Mouse (Mus musculus) cerebellum, adult (tissue): Measurements from ENCODE around the gene Saa4.
"Not testable (repeated sequence)": the region's sequence is repeated elsewhere in the genome, so short reads cannot be mapped to it uniquely, and the experiment has no call there.

Experiments
- ATAC-seq: cut with Nextera tagmentation; 2 replicates; pipeline ENCODE4 v1.9.2; 2017; ENCODE audit warnings: mild to moderate bottlenecking, moderate library complexity, mixed read lengths; ENCODE audit not compliant: insufficient number of reproducible peaks, low FRiP score, low TSS enrichment

Gene Saa4

DNA sequence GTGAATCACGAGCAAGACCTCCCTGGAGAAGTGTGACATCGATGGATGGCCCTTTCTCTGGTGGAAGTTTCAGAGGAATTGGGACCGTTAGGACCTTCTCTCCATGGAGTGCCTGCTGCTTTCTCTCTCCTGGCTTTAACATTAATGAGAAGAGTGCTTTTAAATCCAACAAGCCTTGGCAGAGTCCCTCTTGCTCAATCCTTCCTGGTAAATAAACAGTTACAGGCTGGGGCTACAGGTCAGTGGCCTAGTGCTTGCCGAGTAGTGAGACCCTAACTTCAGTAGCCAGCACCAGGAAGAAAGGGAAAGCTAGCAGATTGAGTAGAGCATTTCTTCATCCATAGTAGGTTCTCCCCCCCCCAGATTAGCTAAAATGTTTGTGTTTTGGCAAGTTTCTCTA, at the start of gene Saa4:
Gene Saa4, minus strand, starts transcription at position 146 of the 400 bp plus-strand sequence.
- ATAC-seq: no peak

DNA sequence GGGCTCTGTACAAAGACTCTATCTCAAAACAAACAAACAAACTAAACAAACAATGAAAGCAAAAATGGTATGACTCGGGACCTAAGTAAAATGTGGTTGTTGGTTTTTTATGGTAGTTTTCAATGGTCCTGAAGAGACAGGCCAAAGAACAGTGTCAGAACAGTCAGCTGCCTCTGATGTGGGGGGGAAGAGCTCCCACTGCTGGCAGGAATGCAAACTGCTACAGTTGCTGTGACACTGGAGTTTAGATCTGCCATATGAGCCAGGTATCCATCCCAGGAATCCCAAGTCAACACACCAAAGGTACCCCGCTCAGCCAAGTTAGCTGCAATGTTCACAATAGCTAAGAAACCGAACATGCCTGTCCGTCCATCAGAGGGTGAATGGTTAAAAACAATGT, 38.3 kb upstream of the Saa4 start:
- no peak; the same call in 1 of the 2 replicates for ATAC-seq

DNA sequence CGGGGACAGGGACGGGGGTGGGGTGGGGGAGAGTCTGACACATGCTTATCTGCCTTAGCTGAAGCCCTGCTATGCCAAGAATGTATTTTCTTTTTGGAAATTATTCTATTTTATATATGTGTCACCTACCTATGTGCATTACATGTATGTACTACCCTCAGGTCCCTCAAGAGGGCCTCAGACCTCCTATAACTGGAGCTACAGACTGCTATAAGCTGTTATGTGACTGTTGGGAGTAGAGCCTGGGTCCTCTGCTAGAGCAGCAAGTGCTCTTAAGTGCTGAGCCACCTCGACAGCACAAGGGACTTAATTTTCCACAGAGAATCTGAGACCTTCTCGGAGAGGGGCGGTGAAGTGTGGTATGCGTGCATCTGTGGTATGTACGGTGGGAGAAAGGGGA, 36.0 kb upstream of the Saa4 start:
- ATAC-seq: no peak

DNA sequence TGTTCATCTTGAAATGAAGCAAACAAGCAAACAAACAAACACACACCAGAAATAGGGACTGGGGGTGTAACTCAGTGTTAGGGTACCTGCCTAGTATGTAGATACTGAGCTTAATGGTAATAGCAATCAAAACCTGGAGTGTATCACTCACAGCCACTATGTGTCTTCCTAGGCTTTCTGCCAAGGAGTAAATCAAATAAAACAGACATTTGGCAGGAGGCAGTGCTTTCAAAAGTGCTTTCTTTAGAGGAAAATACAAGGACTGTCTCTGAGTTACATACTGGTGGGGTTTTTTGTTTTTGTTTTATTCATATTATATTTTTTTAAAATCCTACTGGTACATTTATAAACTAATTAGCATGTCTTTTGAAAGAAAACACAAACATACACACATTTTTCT, 35.0 kb upstream of the Saa4 start:
- no peak for ATAC-seq

DNA sequence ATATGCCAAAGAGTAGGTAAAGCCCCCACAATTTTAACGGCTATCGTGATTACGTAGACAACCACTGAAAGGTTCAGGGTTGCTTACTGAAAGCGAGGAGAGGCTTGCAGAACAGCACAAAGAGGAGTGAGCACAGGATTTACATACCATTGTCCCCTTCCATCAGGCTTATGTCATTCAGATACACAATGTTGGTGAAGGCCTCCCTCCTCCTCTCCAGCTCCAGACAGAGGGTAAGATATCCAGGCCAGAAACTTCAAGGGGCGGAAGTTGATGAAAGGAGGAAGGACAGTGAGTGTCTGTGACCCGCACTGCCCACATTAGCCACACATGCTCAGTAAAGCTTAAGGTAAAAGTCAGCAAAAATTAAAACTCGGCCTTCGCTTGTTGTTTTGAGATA, 32.3 kb upstream of the Saa4 start:
- no peak for ATAC-seq

DNA sequence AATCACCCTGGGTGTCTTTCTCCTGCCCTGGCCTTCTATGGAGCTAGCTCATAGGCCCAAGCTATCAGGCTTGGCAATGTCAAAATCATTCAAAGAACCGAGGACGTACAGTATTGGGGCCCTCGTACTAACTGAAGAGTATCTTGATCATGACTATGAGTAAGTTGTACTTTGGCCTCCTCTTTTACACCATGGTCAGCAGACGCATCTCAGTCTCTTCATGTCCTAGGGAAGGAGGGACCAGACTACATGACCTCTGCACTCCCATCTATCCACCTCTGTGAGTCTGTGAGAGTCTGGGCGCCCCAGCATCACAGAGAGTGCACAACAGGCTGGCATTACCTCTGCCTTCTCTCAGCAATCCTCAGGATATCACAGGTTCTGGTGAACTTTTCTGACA, 30.2 kb upstream of the Saa4 start:
- no peak for ATAC-seq

DNA sequence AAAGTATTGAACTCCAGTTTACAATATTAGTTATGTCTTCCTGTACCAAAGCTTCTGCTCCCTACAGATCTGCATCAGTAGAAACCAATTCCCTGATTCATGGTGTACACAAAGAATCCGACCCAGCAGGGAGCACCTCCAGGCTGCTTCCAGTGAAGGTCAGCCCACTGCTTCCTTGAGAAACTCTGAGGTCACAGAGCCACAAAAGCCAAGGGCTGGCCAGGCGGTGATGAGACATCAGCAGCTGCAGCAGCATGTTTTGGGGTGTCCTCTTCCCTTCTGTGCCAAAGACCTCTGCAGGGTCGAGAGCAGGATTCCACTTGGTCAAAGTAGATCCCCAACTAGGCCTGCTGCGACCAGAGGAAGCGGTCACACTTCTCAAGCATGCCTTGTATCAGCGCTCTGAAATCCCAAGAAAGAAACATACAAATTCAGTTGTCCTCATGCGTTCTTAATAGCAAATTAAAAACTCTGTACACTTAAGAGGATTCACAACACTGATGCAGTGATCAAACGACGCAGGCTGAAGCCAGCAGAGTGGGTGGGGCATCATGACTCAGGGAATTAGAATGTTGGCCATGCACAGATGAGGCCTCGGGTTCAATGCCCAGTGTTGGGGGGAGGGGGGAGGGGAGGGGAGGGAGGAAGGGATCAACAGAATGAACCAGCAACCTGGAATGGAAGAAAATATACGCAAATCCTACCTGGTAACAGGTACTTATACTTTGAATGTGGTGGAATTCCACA, 28.8 kb upstream of the Saa4 start:
- no peak for ATAC-seq

DNA sequence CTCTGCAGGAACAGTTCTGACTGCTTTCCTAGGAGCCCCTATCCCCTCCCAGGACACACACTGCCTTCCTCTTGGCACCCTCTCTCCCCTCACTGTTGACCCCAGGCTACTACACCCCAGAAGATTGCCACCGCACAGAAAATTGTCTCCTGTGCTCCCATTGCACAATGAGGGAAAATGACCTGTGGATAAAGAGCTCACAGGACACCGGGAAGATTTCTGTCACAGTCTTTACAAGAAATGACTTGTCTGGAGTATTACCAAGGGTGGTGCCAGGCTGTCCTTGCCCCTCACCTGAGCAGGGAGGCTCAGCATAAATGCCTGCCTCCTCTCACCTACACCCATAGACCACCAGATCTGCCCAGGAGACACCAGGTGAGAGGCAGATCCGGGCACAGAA, 19.1 kb upstream of the Saa4 start, which contains the start of gene Saa2:
Gene Saa2, plus strand, starts transcription at position 301 of the 400 bp plus-strand sequence.
- ATAC-seq: no peak

DNA sequence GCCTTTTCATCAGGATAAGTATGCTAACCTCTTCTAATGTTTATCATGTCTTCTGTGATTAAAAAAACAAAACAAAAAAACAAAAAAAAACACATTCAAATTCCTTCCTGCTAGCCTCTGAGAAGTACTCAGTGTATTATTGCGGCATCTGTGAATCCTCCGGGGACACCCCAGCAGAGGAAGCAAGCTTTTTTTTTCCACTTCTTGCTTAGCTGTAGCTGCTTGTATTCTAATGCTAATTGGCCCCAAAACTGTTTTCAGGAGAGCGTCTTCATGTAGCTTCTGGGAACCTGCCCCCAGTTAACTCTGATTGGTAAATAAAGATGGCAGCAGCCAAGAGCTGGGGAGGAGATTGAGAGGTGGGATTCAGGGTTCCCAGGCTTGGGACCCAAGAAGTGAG, 16.1 kb upstream of the Saa4 start:
- ATAC-seq: no peak

DNA sequence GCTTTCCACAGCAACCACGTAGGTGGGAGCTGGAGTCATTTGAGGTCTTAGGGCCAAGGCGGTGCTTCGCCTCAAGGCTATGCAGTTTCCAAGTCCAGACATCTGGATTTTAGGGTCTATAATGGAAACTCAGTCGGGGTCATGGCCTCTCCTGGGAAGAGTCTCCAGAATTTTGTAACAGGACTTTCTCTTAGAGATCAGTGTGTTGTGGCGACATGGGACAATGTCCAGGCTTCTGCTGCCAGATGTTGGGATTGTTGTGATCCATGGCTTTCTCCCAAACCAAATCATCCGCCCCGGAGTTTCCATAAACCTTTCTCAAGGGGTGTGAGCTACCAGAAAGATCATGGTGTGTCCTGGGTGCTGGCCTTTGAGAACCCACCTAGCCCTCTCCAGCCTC, 14.0 kb upstream of the Saa4 start:
- no peak for ATAC-seq

DNA sequence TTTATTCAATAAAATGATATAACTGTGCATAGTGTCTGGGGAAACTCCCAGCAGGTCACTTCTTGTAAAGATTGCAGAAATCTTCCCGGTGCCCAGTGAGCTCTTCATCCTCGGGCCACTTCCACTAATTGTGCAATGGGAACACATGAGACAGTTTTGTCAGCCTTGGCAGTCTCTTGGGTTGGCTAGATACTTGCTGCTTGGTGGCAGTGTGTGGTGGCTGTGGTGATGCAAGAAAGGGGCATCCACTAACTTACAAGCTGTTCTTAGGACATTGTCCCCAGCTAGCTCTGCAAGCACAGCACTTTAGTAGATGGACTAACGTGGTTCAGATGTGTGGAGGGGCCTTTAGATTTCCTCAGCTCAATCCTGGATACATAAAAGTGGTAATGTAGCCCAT, 13.4 kb upstream of the Saa4 start:
- ATAC-seq: no peak

DNA sequence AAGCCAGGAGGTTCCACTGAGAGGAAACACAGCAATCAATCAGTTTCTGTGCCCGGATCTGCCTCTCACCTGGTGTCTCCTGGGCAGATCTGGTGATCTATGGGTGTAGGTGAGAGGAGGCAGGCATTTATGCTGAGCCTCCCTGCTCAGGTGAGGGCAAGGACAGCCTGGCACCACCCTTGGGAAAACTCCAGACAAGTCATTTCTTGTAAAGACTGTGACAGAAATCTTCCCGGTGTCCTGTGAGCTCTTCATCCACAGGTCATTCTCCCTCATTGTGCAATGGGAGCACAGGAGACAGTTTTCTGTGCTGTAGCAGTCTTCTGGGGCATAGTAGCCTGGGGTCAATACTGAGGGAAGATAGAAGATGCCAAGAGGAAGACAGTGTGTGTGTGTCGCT, 10.5 kb upstream of the Saa4 start, which contains the start of gene Saa1:
Gene Saa1, minus strand, starts transcription at position 101 of the 400 bp plus-strand sequence.
- ATAC-seq: not testable (repeated sequence)

DNA sequence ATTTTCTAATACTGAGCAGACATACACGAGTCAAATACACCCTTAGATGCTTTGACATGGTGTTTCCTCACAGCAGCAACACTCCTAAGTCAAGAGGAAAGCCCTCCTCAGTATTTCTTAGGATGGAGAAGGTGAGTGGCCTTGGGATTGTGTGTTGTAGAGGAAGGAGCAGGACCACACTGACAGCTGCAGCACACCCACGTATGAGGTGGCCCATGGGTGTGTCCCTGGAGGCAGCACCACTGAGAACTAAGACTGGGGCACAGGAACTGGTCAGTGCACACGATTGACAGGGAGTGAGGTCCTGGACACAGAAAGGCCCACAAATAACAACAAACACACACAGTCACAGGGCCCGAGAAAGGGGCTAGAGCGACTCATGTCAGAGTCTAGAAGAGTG, 7.6 kb upstream of the Saa4 start:
- ATAC-seq: not testable (repeated sequence)

DNA sequence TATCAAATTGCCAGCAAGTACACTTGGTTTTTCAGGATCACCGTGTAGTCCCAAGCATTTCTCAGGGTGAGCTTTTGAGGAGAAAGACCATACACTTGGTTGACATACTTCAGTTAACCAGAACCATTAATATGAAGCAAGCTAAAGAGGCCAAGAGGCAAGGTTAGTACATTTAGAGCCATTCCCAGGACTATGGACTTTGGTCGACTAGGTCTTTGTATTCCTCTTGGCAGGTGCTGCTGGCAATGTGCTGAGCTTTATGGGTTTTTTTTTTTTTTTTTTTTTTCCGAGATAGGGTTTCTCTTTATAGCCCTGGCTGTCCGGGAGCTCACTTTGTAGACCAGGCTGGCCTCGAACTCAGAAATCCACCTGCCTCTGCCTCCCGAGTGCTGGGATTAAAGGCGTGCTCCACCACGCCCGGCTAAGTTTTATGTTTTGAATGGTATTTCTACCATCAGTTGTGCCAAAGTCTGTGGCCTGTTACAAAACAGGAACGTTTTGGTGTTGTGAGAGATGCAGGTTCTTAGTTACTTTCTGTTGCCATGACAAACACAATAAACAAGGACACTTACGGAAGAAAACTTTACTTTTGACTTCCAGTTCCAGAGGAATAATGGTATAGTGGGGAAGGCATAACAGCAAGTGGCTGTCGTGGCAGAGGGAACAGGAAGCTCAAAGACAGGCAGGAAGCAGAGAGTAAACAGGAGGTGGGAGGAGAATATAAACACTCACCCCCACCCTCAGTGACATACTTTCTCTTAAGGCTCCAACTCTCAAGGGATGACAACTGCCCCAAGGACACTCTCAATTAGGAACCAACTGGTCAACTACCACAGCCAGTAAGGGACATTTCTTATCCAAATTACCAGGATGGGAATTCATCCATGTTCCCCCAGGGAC, 6.4 kb upstream of the Saa4 start:
- ATAC-seq: no peak

DNA sequence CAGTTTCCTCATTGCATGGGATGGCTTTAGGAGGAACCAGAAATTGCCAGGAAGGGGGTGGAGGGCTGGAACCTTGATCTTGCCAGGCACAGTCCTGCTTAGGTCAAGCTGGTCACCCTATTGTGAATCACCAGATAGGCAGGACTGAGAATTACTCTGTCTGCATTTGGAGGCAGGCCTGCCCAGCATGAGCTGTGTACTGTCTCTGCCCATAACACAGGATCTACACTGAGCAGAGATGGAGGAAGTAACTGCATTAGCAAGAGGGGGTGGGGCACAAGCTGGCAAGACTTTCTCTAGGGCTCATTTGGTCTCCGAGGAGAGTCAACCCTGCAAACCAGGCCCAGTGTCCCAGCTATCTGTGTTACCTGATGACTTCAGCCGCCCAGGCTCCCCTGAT, 2.6 kb upstream of the Saa4 start:
- ATAC-seq: no peak

DNA sequence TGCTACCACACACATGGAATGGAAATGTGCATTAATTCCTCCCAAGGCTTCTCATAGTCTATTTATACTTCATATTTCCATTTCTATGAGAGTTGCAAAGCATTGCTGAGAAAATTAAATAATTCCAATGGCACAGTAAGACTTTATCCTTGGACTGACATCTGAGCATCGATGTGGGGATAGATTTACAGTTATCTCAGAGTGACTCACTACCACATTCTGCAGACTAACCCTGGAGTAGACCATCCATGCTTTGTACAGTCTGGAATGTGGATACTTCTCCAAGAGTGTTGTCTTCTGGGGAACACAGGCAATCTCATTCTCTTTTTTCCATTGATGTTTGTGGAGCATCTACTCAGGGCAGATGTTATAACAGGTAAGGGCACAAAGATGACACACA, 4.8 kb downstream of the Saa4 start:
- ATAC-seq: no peak

DNA sequence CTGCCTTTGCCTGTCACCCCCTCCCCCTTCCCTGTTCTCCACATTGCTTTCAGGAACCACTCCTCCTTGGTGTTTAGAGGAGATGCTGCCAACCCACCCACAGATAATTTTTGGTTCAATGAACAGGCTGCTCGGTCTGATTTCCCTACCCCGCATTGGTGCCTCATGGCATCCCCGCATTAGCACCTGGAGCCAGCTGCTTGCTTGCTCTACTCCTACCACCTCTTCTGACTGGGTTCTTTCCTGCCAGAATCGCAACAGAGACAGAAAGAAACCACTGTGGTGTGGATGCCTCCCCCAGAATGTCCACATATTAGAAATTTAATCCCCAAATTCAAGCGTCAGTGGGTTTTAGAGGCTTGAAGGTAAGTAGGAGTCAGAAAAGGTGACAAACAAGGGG, 8.0 kb downstream of the Saa4 start:
- no peak for ATAC-seq

DNA sequence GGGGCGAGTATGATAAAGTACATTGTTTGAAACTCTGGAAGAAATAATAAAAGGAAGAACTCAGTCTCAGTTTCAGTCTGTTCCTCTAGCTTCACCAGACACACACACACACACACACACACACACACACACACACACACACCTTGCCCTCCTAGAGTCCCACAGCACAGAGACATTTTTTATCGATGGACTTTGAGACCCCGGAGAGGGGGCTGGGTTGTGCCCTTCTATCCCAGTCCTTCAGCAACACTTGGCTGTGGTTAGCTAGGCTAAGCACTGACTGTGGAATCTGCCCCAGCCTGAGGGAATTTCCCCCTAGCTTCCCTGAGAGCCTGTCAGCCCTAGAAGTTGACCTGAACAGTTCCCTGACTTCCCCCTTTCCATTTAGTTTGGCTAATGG, 8.6 kb downstream of the Saa4 start:
- ATAC-seq: no peak

DNA sequence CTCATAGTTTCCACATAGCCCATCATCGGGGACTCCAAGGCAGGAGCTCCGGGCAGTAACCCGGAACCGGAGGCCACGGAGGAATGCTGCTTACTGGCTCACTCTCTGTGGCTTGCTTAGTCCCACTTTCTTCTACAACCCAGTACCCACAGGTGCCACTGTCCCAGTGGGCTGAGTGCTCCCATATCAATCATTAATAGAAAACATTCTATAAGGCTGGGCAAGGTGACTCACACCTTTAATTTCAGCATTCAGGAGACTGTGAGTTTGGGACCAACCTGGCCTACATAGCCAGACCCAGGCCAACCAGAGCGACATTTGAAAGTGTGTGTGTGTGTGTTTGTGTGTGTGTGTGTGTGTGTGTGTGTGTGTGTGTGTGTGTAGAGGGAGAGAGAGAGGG, 9.0 kb downstream of the Saa4 start:
- no peak for ATAC-seq

DNA sequence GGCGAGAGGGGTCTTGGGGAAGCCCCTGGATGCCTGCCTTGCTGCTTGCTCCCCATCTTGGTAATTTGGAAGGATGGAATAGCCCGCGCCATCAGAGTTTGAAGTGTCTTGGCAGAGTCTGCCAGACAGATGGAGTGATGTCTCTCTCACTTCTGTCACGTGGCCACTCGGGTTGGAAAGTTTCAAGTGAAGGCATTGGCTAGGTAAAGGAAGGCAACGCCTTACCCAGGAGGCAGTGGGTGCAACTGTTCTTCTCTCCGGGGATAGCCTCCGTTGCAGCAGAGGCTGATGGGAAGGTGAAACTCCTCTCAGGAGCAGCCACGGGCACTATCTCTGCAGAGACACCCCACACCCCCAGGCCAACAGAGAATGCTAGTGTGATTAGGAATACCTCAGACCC, 11.9 kb downstream of the Saa4 start:
- no peak for ATAC-seq

DNA sequence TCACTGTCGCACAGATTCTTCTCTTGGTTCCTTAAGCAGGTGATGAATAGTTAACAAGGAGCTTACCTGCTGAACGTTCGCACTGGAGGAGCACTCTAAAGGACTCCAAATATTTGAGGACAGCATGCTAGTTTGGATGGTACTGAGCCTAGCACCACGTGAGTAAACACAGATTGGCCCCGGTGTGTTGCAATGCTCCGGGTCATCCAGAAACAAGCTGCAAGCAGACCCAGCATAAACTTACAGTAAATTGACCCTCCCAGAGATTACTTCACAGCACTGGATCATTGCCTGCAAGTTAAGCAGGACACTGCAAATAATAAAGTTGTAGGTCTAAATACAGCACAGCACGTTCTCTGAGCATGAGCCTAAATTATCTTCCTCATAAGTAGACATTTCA, 12.9 kb downstream of the Saa4 start:
- no peak for ATAC-seq
